Mouse (Mus musculus) CD4-positive, CD25-positive, alpha-beta regulatory T cell, adult 9 weeks (primary cell): ENCODE data around the gene Olfr591. TPM values are rescaled to one million over a fixed set of nuclear protein-coding genes. Genes with fewer than 3 reads are reported as not detected.

ENCODE experiments used
- polyA plus RNA-seq: library from polyadenylated mRNA; unstranded; fragments of 100-300 nt; shearing (Covaris generic); gene quantifications from one replicate; pipeline ENCODE4 v1.2.1, GENCODE M21; 2017

Gene Olfr591
- not detected for polyA plus RNA-seq

DNA sequence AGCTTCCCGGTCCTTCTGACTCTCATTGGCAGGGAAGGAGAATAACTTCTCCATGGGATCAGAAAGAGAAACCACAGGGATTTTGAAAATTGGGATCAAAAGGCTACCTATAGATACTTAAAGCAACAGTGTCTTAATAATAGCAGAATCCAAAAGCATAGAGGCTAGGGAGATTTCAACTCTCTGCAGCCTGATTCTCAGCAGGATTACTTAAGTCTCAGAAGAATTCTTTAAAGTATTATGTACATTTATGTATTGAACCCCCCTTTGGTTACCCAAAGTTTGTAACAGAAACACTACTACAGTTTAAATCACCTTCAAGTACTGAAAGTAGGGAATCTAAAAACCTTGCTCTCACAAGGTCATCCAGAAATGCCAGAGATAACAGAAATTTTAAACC lies at the start of gene Olfr591:
Gene Olfr591 (minus strand): TSS at position 101 of the 400 bp plus-strand sequence.

DNA sequence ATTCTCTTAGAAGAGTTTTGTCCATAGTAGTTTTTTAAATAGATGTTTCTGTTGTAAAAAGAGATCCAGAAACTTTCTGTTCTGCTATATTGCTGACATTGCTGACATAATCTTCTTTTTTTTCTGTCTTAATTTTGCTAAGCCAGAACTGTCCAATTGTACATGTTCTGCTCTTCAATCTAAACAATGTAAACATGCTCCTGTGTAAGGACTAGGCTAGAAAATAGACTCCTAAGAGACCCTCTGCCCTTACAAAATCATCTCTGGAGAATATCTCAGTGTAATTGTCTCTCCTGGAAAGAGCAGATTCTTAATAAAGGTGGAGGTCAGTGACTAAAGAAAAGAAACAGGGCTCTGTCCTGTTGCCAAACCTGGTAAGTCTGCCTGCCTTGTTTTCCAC lies 38.6 kb upstream of the Olfr591 start, which contains the start of gene Olfr594:
Gene Olfr594 (plus strand): TSS at position 301 of the 400 bp plus-strand sequence.

DNA sequence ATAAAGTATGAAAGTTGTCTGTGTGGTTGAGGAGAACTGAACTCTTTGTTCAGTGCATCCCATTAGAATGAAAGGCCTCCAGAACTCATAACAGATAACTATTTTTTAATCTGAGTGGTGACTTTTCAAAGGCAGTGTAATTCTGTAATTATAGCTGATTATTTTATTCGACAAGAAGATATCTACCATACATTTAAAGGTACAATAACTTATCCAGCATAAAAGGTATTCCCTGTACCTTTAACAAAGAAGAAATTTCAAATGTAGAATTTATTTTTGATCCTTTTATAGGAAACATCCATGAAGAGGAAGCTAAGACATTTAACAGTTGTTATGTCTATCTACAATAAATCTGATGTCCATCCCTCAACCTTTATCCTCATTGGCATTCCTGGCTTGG lies 33.4 kb upstream of the Olfr591 start, which contains the start of gene Olfr593:
Gene Olfr593 (plus strand): TSS at position 301 of the 400 bp plus-strand sequence.

DNA sequence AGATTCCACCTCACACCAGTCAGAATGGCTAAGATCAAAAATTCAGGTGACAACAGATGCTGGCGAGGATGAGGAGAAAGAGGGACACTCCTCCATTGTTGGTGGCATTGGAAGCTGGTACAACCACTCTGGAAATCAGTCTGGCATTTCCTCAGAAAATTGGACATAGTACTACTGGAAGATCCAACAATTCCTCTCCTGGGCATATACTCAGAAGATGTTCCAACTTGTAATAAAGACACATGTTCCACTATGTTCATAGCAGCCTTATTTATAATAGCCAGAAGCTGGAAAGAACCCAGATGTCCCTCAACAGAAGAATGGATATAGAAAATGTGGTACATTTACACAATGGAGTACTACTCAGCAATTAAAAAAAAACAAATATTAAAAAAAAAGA lies 6.4 kb upstream of the Olfr591 start, which contains the start of gene Olfr592:
Gene Olfr592 (plus strand): TSS at position 301 of the 400 bp plus-strand sequence.

DNA sequence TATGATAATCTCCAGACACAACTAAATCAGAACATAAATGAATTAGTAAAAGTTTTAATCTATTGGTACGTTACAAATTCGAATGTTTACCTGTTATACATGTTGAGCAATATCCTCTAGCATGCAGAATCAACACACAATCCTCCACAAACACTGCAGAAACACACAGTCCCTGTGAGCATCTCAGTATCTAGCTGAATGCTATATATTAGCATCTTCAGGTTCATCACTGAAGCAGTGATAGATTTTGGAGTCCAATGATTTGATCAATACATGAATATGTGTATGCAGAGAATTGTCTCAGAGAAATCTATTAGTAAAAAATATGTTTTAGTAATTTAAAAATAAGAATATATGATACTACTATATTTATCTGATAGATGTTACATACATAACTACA lies 21.9 kb downstream of the Olfr591 start, which contains the start of gene Olfr589:
Gene Olfr589 (minus strand): TSS at position 101 of the 400 bp plus-strand sequence.

DNA sequence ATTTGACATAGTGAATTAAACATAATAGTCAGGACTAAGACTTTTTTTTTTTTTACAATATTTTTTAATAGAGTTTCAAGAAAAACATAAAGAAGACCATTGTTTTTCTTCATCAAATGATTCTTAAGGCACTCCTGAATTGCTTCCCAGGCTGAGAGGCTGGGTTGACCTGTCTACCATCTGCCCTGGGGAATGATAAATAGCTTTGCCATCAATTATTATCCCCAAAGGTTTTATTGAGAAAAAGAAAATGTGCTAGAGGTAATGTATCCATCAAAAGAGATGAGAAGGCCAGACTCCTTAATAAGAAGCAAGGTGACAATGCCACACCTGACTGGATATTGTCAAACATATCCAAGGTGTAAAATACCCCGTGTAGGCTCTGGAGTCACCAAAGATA lies 37.6 kb downstream of the Olfr591 start, which contains the start of gene Olfr588-ps1:
Gene Olfr588-ps1 (plus strand): TSS at position 301 of the 400 bp plus-strand sequence.

DNA sequence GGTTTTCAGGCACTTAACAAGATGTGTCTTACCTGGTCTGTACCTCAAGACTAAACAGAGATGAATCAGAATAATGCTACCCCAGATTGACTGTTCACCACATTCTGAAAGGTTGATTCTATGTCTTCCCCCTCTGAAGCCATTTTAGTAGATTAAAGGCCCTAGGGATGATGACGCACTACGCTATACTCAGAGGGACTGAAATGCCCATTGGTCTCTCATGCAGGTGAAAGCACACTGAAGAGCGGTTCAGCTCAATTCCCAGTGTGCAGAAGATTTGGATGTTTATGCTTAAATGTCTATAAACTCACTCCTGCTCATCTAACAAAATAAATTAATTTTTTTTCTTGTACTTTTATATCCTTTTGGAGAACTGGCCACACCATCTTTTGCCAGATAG lies 52.6 kb downstream of the Olfr591 start, which contains the start of gene Olfr586:
Gene Olfr586 (minus strand): TSS at position 101 of the 400 bp plus-strand sequence.

Other genes with a start within 250 kb of the Olfr591 start
- not detected for gene Olfr573-ps1, start 235.8 kb downstream of the Olfr591 start, polyA plus RNA-seq
- gene Olfr574, start 229.9 kb downstream of the Olfr591 start, polyA plus RNA-seq = not detected
- not detected for gene Olfr575, start 219.6 kb downstream of the Olfr591 start, polyA plus RNA-seq
- not detected for gene Olfr576, start 215.7 kb downstream of the Olfr591 start, polyA plus RNA-seq
- gene Olfr577, start 202.4 kb downstream of the Olfr591 start, polyA plus RNA-seq = not detected
- gene Olfr578, start 189.0 kb downstream of the Olfr591 start, polyA plus RNA-seq = not detected
- not detected for gene Olfr582, start 140.3 kb downstream of the Olfr591 start, polyA plus RNA-seq
- not detected for gene Olfr583, start 127.0 kb downstream of the Olfr591 start, polyA plus RNA-seq
- gene Olfr584, start 96.5 kb downstream of the Olfr591 start, polyA plus RNA-seq = not detected
- not detected for gene Olfr585, start 80.6 kb downstream of the Olfr591 start, polyA plus RNA-seq
- not detected for gene Olfr586, start 52.7 kb downstream of the Olfr591 start, polyA plus RNA-seq
- gene Olfr588-ps1, start 37.5 kb downstream of the Olfr591 start, polyA plus RNA-seq = not detected
- gene Olfr589, start 22.0 kb downstream of the Olfr591 start, polyA plus RNA-seq = not detected
- not detected for gene Olfr592, start 6.5 kb upstream of the Olfr591 start, polyA plus RNA-seq
- not detected for gene Olfr593, start 33.5 kb upstream of the Olfr591 start, polyA plus RNA-seq
- gene Olfr594, start 38.7 kb upstream of the Olfr591 start, polyA plus RNA-seq = not detected
- gene Usp17ld, start 74.2 kb upstream of the Olfr591 start, polyA plus RNA-seq = not detected
- not detected for gene Olfr596, start 127.3 kb upstream of the Olfr591 start, polyA plus RNA-seq
- not detected for gene Olfr597, start 138.0 kb upstream of the Olfr591 start, polyA plus RNA-seq
- not detected for gene Olfr598, start 145.2 kb upstream of the Olfr591 start, polyA plus RNA-seq
- not detected for gene Olfr599, start 157.6 kb upstream of the Olfr591 start, polyA plus RNA-seq
- gene Olfr600, start 171.3 kb upstream of the Olfr591 start, polyA plus RNA-seq = not detected
- gene Olfr601, start 184.3 kb upstream of the Olfr591 start, polyA plus RNA-seq = not detected
- not detected for gene Olfr603, start 207.8 kb upstream of the Olfr591 start, polyA plus RNA-seq
- gene Usp17lc, start 236.7 kb upstream of the Olfr591 start, polyA plus RNA-seq = not detected